Mouse (Mus musculus) small intestine, adult 2 months (tissue): ENCODE results near the gene Sh2d1b2. TPM values are rescaled to one million over a fixed set of nuclear protein-coding genes. Genes with fewer than 3 reads are reported as not detected.

Source experiments
- H3K27ac ChIP-seq: fragments of 200-500 bp; 2 replicates; pipeline ENCODE4 v1.5.1; 2012; ENCODE audit warnings: low read depth, low read length, control low read depth, inconsistent platforms; ENCODE audit not compliant: insufficient read depth
- H3K27me3 ChIP-seq: fragments of 200-500 bp; 2 replicates; pipeline ENCODE4 v1.6.1; 2012; ENCODE audit warnings: mild to moderate bottlenecking, moderate library complexity, low read length, inconsistent platforms; ENCODE audit not compliant: control insufficient read depth, insufficient read depth
- H3K36me3 ChIP-seq: fragments of 200-500 bp; 2 replicates; pipeline ENCODE4 v1.6.1; 2012; ENCODE audit warnings: mild to moderate bottlenecking, low read length, control low read depth, inconsistent platforms; ENCODE audit not compliant: control insufficient read depth, insufficient read depth
- H3K4me1 ChIP-seq: fragments of 200-500 bp; 2 replicates; pipeline ENCODE4 v1.6.1; 2012; ENCODE audit warnings: low read length, inconsistent platforms, mixed read lengths; ENCODE audit not compliant: control insufficient read depth, insufficient read depth, insufficient read length
- H3K4me3 ChIP-seq: fragments of 200-500 bp; 2 replicates; pipeline ENCODE4 v1.5.1; 2012; ENCODE audit warnings: low read depth, mild to moderate bottlenecking, control low read depth, inconsistent platforms, low read length, moderate library complexity
- CTCF ChIP-seq: fragments of 200-500 bp; IDR thresholded peaks from 2 replicates; pipeline ENCODE4 v1.5.1; 2012; ENCODE audit warnings: low read depth, mild to moderate bottlenecking, control low read depth, inconsistent platforms, low read length, moderate library complexity, mixed read lengths; ENCODE audit not compliant: insufficient replicate concordance, insufficient read length; ENCODE audit errors: extremely low read depth
- POLR2A ChIP-seq: fragments of 200-500 bp; IDR thresholded peaks from 2 replicates; pipeline ENCODE4 v1.6.1; 2012; ENCODE audit warnings: low read depth, mild to moderate bottlenecking, control low read depth, inconsistent platforms, low read length, moderate library complexity
- WGBS: fragments of 180-500 bp; shearing (Covaris S2); methylation state at CpG from one replicate; pipeline ENCODE4 v1.1.7; 2018; 5-methylcytosine and 5-hydroxymethylcytosine counted together
- polyA plus RNA-seq: library from polyadenylated mRNA; depleted of rRNA; stranded (reverse); fragments of >200 nt; gene quantifications from 2 replicates; pipeline ENCODE4 v1.2.3, GENCODE M21; 2012

Sh2d1b2 gene
- polyA plus RNA-seq, 1 experiment = not detected

GRCm38 (mm10) chr1:170206395-170206794, 26.2 kb upstream of the Sh2d1b2 start:
- Histone ChIP-seq H3K4me3 (no peak overlapping the region), H3K4me1 (no peaks in the 10 kb centered on the region; the same call in 1 of the 2 replicates), H3K36me3 (peaks cover 52% of the 10 kb centered on the region), H3K27me3 (no peaks in the 10 kb centered on the region), H3K27ac (no peak overlapping the region)
- 78% methylated on average over 6 of the region's 6 CpGs for WGBS
- no peak for TF ChIP-seq POLR2A
- TF ChIP-seq CTCF = no peak

DNA sequence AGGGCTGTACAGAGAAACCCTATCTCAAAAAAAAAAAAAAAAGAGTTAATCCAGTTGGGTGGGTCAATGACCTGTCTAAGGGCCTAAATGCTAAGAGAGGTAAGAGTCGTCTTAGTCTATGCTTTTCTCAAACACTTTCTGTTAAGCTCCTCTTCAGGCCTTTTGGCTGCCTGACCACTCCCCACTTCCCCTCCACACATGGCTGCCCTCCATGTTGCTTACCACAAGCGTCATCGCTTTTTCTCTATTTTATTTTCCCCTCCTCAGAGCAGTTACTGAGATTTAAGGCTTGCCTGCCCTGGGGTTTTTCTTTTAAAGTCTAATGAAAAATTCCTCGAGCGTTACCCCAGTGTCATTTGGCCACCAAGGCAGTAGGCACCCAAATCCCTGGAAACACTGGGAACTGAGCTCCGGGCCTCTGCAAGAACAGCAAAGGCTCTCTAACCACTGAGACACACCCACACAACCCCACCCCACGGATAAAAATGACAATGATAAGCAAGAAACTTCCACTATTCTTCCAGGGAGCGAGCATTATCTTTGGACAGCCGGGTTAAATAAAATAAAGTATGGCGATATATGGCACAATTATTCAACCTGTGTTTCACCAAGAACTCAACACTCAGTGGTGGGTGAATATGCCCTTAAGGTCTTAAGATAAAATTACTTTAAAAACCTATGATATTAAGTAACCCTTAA, 19.2 kb upstream of the Sh2d1b2 start:
- H3K4me3 ChIP-seq = no peak overlapping the region
- peaks cover 18% of the 10 kb centered on the region for H3K36me3 ChIP-seq
- TF ChIP-seq POLR2A = no peak
- no peak for TF ChIP-seq CTCF
- no peaks in the 10 kb centered on the region for H3K27me3 ChIP-seq
- 0 out of 2 replicates have a peak, but pooled peaks cover 2% of the 10 kb centered on the region for H3K4me1 ChIP-seq
- H3K27ac ChIP-seq = no peak overlapping the region
- 80% methylated on average over 10 of the region's 10 CpGs for WGBS

DNA sequence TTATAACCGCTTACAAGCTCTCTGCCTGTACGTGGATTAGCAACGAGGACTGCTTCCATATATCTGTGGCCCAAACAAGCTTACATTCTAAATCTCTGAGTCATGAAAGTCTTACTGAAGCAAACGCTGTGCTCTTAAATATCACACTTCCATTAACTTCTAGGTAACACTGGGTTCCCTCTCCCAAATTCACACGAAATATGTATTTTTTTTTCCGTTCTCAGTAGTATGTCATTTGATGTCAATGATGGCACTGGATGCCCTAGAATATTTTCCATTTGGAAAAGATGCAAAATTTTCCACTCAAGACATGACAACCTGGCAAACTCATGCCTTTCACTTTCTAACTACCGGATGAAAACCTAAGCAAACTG, 18.2 kb upstream of the Sh2d1b2 start:
- H3K36me3 ChIP-seq = peaks cover 9% of the 10 kb centered on the region
- 0 out of 2 replicates have a peak, but pooled peaks cover 2% of the 10 kb centered on the region for H3K4me1 ChIP-seq
- H3K4me3 ChIP-seq = peak overlapping the region; percentile 97
- WGBS = 8% methylated on average over 7 of the region's 7 CpGs
- H3K27me3 ChIP-seq = no peaks in the 10 kb centered on the region
- TF ChIP-seq CTCF = no peak
- H3K27ac ChIP-seq = peak overlapping the region; percentile 65; the same call in 1 of the 2 replicates

- Histone ChIP-seq H3K4me3 (peak within 1 kb of the TSS; percentile 97), H3K27ac (peak within 1 kb of the TSS; percentile 65), H3K36me3 (peaks cover 8% of the 10 kb centered on the region), H3K4me1 (0 out of 2 replicates have a peak, but pooled peaks cover 2% of the 10 kb centered on the region), H3K27me3 (no peaks in the 10 kb centered on the region)
- TF ChIP-seq POLR2A (peak; percentile 68; the same call in 1 of the 2 replicates), CTCF (no peak)
- WGBS = under 1% methylated on average over 70 of the region's 70 CpGs
These were observed 17.6 kb upstream of the Sh2d1b2 start, which contains the start of gene Uhmk1 for GRCm38 (mm10) chr1:170214757-170215522. Gene Uhmk1, minus strand, starts transcription at chr1:170215397.

DNA sequence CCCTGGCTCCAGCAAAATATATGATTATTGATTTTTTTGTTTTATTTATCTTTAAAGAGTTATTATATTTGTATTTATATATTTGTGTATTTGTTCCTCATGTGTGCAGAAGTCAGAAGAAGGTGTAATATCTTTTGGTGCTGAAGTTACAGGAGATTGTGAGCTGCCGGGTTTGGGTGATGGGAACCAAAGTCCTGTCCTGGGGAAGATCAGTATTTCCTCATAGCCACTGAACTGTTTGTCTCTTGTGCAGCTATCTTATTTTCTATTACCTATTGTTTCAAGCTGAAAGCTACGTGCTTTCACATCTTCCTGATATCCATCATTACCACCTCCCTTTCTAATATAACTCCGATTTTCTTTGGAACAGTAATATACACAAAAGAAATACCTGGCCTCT, 17.0 kb upstream of the Sh2d1b2 start:
- H3K4me1 ChIP-seq = 0 out of 2 replicates have a peak, but pooled peaks cover 2% of the 10 kb centered on the region
- H3K4me3 ChIP-seq = no peak overlapping the region
- H3K36me3 ChIP-seq = peaks cover 7% of the 10 kb centered on the region
- TF ChIP-seq POLR2A (no peak), CTCF (no peak)
- no peaks in the 10 kb centered on the region for H3K27me3 ChIP-seq
- H3K27ac ChIP-seq = no peak overlapping the region
- 47% methylated on average over 3 of the region's 3 CpGs for WGBS

- WGBS = 77% methylated on average over 6 of the region's 6 CpGs
- Histone ChIP-seq H3K4me3 (no peak overlapping the region), H3K27me3 (no peaks in the 10 kb centered on the region), H3K4me1 (0 out of 2 replicates have a peak, but pooled peaks cover 2% of the 10 kb centered on the region), H3K36me3 (no peaks in the 10 kb centered on the region), H3K27ac (no peak overlapping the region)
- TF ChIP-seq POLR2A (no peak), CTCF (no peak)
These were observed 14.3 kb upstream of the Sh2d1b2 start for GRCm38 (mm10) chr1:170218091-170218884.

DNA sequence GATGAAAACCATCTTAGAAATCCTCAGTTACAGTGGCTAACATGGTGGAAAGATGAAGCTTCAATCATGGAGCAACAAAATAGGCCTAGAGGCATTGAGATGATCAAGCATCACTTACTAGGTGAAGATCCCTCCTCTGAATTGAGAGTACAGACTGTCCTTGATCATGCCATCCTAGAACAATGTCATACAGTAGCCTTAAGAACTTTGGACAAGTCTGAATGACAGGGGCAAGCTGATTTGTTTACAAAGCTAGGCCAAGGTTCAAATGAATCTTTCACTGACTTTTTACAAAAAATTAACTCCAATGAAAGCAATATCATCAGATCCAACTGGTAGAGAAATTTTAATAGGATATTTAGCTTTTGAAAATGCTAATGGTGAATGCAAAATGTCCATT, 12.2 kb upstream of the Sh2d1b2 start:
- Histone ChIP-seq H3K27ac (no peak overlapping the region), H3K36me3 (no peaks in the 10 kb centered on the region), H3K4me3 (no peak overlapping the region), H3K4me1 (no peaks in the 10 kb centered on the region), H3K27me3 (no peaks in the 10 kb centered on the region; the same call in 1 of the 2 replicates)
- no peak for TF ChIP-seq CTCF
- TF ChIP-seq POLR2A = no peak
